Mouse (Mus musculus) adrenal gland, postnatal 25 days (tissue): ENCODE measurements at regions not wholly inside any gene's neighbourhood (a gene's known extent, or its start where the extent isn't known, plus 50 kb on each side); places are given as distances from the start of the nearest gene placed in this dataset.
A peak's percentile ranks its signal among the peaks of the same experiment; 100 is the strongest.

ENCODE experiments used
- DNase-seq: peaks from one replicate; pipeline ENCODE4 v3.0.0; 2021; ENCODE audit warnings: mixed read lengths

DNA sequence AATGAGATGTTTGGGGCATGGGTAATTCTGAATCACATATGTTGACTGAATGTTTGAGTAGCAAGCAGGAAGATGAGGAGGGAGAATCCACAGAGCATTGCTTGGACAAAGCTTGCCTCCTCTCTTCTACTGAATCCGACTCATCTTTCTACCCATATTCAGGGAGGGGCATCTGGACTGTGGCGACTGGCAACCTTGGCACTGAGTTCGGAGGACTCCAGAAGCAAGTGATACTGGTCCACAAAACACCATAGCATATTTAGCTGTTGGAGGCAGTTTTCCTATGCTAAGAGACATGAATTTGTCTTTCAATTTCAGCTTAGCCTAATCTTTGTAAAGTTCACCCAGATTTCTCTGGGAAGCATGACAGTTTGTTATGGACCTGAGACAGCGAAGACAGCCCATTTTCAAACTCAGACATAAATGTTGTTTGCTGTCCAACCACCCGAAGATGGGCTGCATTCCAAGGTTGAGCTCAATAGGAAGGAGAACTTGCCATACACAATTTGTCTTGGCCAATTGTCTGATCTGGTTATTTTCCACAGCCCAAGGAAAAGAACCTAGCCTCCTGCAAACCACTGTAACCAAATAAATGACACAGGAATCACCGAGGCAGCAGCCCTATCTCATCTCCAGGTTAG lies 224.0 kb upstream of the Pld5 start:
- no peak for DNase-seq

DNA sequence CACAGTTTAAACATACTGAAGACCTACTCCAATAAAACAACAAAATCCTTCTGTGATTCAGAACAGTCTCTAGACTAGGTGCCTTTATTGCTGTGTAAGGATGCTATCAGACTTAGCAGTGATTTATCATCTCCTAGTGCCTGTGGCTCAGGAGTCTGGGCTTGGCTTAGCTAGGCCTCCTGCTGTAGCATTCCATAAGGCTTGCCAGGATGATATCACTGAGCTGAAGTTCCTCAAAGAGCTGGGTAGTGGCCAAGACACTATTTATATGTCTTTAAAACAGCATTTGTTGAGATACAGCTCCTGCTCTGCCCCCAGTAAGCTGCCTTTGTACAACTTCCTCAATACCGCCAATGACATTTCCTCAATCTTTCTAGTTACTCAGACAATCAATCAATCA lies 193.4 kb upstream of the Pld5 start:
- DNase-seq: no peak

DNA sequence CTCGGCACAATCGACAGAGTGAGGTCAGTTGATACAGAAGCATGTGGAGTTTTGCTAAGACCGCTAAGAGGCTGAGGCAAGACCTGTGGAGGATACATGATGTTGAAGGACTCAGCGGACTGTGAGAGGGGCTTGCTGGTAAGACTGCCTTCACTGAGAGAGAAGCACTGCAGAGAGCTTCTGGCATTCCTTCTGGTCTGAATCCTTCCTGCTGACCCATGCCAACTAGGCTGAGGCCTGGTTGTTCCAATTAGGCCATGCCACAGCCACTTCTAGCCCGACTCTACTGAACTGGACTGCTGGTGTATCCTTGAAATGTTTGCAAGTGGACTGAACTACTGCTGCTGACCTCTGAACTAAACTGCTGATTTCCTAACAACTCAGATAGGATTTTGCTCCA lies 187.0 kb upstream of the Pld5 start:
- no peak for DNase-seq

DNA sequence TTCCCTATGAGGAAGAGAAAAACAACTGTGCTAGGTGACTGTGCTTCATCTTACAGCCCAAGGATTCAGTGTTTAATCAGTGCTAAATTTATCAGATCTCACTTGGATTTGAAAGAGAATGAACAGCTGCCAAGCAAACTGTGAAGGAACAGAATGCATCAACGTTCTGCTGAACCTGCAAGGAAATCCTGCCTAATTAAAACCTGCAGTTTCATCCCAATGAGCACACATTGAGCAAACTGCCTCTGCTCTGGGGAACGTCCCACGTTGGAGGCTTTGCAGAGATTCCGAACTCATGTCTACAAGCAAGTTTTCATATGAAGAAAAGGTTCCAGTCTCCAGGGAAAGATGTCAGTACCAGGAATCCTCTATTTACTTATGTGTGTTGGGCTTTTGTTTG lies 171.6 kb upstream of the Pld5 start:
- DNase-seq: no peak

DNA sequence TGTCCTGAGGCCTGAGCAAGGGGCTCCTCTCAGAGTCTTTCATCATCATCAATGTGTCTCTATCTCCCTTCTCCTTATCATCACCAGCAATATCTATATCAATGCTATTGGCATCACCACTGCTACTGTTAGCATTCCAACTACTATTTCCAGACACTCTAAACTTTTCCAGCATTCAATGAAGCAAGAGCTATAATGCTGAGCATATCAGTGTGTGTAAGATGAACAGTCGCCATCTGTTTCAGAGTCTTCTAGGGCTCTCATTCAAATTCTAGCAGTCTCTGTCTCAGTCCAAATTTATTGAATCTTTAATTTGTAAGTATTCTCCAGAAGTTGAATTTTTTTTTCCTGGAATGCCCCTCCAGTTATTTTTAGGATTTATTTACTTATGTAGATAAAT lies 168.6 kb upstream of the Pld5 start:
- no peak for DNase-seq

DNA sequence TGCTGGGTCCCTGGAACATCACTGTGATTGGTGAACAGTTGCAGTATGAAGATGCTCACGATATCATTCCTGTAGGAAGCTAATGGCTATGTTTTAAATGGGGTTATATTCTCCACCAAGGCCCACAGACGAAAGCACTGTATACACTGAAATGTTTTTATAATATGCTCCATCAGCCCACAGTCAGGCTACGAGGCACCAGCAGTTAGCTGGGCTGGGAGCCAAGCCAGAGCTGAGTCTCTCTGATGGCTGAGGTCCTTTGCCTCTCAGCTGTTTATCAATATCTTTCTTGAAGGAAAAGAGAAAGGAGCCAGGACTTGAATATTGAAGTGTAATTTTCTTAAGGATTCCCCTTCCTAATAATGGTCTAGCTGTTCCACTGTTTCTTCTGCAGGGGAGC lies 165.1 kb upstream of the Pld5 start:
- DNase-seq: no peak

DNA sequence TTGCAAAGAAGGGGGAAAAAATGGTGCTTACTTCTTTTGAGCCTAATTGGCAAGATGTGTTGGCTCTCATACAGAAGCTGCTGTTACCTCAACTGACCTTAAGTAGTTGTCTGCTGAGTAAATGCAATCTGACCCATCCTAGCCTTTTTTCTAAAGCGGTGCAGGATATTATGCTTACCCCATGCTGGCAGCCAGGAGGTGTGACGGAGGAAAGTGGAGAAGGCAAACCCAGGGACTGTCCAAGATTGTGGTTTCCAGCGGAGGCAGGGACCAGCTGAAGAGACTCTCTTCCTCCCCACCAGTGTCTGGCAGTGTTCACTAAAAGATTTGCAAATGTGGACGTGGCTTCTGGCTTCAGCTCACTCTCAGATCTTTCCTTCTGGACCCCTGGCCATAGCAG lies 152.7 kb upstream of the Pld5 start:
- DNase-seq: no peak

DNA sequence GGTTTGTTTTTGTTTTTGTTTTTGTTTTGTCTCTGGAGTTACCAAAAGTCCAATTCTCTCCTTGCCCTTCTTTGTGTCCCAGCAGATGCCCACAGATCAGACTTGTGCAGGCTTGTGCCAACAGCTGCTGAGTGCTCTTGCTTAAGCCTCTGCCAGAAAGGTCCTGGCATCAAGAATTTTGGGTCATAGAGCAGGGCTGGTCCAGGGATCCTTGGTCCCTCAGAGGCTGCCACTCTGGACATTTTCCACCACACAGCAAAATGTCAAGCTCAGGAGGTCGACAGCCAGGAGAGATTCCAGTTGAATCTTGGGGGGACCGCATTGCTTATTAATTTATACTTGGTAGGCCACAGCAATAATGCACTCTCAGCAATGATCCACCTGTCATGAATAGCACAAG lies 151.9 kb upstream of the Pld5 start:
- DNase-seq: peak; percentile 14

DNA sequence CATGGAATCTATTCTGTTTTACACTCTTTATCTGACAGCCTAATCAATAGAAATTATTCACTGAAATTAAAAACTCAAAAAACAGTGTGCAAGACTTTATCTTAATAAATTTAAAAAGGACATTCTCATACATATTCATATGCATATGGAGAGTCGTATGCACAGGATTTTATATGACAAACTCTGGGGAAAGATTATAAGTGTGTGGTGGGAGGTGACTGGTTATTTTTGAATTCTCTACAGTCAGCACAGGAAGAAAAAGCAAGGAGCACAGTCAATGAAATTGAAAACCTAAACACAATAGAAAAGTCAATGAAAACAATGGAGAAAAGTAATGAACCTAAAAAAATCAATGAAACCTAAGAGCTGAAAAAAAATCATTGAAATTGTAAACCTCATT lies 142.1 kb upstream of the Pld5 start:
- no peak for DNase-seq

DNA sequence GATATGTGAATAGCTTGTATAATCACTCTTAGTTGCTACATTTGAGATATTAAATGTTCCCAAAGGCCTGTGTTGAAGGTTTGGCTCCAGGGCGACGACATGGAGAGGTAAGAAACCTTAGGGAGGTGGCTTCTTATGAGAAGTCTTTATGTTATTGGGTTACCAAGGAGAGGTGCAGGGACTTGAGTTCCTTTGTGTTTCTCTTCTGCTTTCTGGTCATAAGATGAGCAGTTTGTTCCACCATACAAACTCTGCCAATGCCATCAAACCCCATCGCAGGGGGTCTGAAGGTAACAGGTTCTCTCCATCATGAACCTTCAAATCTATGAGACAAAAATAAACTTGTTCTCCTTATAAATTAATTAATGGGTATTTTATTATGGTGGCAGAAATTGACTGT lies 129.0 kb upstream of the Pld5 start:
- DNase-seq: no peak

DNA sequence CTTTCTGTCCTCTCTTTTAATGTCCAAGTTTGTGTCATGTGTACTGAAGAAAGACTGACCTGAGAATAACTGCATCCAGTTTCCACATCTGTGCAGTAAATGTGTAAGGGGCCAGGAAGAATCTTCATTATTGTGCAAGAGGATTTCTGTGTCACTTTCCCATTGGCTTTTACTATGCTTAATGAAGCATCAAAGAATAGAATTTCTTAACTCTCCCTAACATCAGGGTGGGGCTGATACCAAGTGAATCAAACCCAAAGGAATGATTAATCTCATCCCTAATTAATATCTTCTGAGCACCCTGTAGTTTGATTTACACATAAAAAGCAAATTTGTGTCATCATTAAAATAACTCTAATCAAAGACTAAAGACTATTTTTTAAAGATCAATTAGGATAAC lies 104.5 kb upstream of the Pld5 start:
- no peak for DNase-seq

DNA sequence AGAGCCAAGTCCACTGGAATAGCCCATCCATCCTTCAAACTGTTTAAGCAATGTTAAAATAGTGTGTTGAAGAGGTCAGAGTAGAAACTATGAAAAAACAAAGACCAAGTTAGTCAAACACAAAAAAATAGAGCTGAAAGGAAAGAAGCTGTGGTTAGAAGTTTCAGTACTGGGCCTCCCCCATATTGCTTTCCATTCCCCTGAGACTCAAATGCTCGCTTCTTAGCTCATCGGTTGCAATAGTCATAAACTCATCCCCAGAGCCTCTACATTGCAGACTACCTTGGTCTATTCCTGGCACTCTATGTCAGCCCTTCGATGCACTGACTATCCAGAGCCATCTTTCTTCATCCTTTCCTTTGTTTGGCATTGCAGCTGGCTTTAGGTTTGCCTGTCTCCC lies 91.8 kb upstream of the Pld5 start:
- no peak for DNase-seq

DNA sequence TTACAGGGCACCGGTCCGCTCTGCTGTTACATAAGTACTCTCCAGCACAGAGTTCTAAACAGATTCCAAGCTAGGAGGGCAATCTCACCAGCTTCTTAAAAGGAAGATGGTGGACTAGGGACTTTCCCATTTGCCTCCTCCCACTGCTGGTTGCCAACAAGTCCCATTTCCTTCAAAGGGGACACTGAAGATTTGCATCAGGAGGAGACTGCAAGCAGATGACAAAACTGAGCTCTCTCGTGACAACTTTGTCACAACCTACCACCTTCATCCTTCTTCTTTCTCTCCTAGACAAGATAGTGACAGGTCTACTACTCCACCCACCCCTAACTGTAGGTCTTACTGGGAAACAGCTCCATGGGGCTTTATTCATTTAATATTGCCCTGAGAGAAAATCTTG lies 85.8 kb upstream of the Pld5 start:
- DNase-seq: no peak

DNA sequence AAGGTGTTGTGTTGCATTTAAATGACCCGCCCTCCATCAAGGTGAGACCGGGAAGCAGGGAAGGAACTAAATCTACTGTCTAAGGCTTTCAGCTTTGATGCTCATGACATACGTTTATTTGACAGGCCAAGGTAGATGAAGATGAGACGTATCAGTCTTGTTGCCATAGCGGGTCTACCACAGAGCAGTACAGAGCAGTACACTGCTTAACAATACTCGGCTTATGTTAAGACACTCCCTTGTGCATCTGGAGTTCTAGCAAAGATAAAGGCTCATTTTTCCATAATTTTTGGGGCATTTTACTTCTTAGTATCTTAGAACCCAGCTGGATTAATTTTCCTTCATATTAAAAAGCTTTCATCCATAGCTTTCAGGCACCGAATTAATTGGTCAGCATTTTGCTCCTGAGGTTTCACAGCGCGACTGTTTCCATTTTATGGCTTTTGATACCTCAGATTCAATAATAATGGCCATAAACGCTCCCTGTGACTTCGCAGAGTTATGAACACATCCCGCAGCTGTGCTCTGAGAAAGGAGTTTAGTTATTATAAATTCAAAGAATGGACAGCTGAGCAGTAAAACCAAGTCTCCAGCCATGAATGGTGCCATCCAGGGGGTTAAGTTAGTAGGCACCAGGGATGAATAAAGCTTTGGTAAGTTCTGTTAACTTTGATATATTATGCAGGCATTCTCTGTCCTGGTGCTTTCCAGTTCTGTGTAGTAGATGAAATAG lies 85.0 kb upstream of the Pld5 start:
- no peak for DNase-seq

DNA sequence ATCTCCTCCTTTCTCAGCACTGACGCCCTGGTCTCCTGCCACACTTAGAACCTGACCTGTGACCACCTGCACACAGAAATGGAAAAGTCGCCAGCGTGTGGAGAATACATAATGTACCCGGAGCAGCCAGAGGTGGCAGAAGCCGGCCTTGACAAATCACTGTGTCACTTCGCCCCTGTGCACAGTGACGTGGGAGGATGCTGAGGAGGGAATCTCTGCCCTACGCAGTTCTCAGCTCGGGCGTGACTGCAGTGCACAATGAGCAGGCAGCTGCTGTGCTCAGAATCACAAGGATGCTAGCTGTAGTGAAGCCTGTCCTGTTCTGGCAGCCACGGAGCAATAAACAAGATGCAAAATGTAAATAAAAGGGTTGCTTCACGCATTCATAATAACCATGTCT lies 80.2 kb upstream of the Pld5 start:
- DNase-seq: no peak

DNA sequence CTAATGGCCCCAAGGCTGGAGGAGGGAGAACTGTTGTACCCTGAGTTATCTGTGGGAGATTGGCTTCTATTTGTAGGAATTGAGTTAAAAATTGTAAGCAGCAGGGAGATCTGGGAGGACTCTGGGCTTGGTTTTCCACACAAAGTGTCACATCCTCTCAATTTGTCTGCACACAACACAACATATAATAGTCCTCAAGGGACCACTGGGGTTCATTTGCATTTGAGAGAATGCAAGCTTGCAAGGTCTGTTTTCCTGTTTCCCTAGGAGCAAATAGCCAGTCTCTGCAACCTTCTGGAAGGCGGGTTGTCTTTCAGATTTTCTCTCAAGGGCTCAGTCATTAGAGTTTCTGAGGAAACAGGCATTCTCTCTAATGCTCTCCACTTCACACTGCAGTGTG lies 79.8 kb upstream of the Pld5 start:
- DNase-seq: no peak

DNA sequence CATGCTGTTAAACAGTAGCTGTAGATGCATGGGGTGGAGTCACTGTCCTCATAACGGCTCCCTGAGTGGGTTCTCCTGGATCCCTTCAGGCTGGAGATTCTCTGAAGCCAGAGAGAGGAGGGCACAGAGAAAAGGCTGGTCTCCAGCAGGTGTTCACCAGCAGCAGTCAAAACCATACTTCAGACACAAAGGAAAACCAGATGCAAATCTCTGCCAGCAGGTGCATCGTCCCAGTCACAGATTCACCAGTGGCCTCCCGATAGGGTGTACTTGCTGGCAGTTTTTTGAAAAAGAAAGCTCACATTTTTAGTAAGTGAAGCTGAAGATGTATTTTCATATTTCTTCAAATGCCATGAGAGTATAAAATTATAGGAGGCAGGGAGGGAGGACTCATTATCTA lies 77.6 kb upstream of the Pld5 start:
- no peak for DNase-seq

DNA sequence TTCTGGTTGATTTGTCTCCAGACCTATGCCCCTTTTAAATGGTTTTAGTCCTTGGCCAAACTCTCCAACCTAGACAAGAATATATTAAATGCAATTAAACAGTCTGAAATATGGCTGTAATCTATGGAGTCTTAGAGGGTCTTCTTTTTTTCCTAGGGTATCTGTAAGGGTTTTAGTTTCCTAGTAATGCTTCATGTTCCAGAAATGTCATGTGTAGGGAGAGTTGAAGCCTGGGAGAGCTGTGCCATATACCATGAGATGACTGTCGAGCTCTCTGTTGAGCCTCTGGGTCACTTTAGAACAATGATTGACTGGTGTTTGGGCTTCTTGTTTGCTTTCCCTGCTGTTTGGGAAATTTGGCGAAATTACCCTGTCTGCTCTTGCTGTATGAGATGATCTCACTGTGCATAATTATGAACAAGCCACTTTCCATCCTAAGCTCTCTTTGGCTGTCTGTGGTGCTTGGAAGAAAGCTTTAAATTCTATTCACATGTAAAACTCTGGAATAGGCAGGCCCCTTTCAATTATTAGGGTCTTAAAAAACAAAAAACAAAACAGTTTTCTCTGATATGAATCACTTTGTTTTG lies 74.9 kb upstream of the Pld5 start:
- DNase-seq: no peak

DNA sequence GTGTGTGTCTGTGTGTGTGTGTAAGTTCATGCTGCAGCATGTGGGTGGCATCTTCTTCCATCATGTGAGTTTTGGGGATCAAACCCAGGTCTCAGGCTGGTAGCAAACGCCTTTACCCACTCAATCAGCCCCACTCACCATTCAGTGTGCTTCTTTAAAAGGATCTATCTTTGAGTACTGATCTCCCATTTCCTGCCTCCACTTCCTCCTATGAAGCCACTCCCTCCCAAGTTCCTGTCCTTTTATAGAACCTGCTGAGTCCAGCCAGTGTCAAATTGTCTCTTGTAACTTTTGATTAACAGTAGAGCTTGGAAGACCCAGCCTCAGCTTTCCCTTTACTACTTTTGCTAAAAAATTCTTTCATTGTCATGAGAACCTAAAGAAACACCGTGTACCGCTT lies 73.0 kb upstream of the Pld5 start:
- no peak for DNase-seq

DNA sequence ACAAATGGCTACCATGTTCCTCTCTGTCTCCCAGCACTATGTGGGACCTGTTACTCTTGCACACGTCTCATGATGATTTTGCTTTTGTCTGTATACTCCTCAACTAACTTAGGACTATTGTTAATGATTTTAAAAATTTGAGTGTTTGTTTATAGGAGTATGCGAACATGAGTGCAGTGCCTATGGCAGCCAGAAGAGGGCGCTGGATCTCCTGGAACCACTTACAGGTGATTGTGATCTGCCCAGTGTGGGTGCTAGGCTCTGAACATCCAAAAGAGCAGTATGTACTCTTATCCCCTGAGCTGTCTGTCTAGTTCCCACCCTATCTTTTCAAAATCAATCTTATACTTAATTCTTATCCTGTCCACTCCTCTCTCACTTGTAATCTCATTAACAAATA lies 56.2 kb upstream of the Pld5 start:
- DNase-seq: no peak
